Mouse (Mus musculus): Measurements from ENCODE around the gene Mov10. TPM values are rescaled to one million over a fixed set of nuclear protein-coding genes. Genes with fewer than 3 reads are reported as not detected.
"Not testable (repeated sequence)": the region's sequence is repeated elsewhere in the genome, so short reads cannot be mapped to it uniquely, and the experiment has no call there.

Mov10 gene
- polyA plus RNA-seq (2014; fragmentation: Nextera tagmentation; extraction: Ambion mirVana) = 4.7 and 4.9 TPM in 2 replicates

GRCm38 (mm10) chr3:104817991-104818748 lies at the start of gene Mov10:
TSS of gene Mov10 (minus strand) at chr3:104818563.
- under 1% methylated on average over 40 of the region's 40 CpGs for WGBS
- no peaks in the 10 kb centered on the region for H3K9me3 ChIP-seq (replicated peaks; ENCODE audit: control insufficient read depth, low read length)
- ATAC-seq (peak; percentile 77), DNase-seq (ENCODE audit: low spot score) (peak; percentile 65)
- H3K4me2 ChIP-seq (ENCODE audit: low read length) = peak within 1 kb of the TSS; percentile 99
- no peaks in the 10 kb centered on the region for H3K27me3 ChIP-seq (replicated peaks; ENCODE audit: control insufficient read depth, insufficient read depth, low read length)
- peak within 1 kb of the TSS; percentile 33; the same call in 1 of the 2 replicates for H3K27ac ChIP-seq (ENCODE audit: low read depth, low read length)
- H3K9ac ChIP-seq (ENCODE audit: low read length) = peak within 1 kb of the TSS; percentile 84
- peaks cover 10% of the 10 kb centered on the region for H3K4me1 ChIP-seq (ENCODE audit: control insufficient read depth, insufficient read depth, low read length)
- peaks cover 10% of the 10 kb centered on the region; the same call in 1 of the 2 replicates for H3K36me3 ChIP-seq (ENCODE audit: control insufficient read depth, insufficient read depth, low read length)
- peak within 1 kb of the TSS; percentile 72 for H3K4me3 ChIP-seq (ENCODE audit: low read depth, low read length)

GRCm38 (mm10) chr3:104866674-104867073 lies 48.3 kb upstream of the Mov10 start:
- H3K9ac ChIP-seq (ENCODE audit: low read length); H3K27ac ChIP-seq (ENCODE audit: low read depth, low read length); H3K4me3 ChIP-seq (ENCODE audit: low read depth, low read length); ATAC-seq; DNase-seq (ENCODE audit: low spot score); H3K9me3 ChIP-seq (replicated peaks; ENCODE audit: control insufficient read depth, low read length); H3K27me3 ChIP-seq (replicated peaks; ENCODE audit: control insufficient read depth, insufficient read depth, low read length): not testable (repeated sequence)
- peaks cover 22% of the 10 kb centered on the region for H3K36me3 ChIP-seq (ENCODE audit: control insufficient read depth, insufficient read depth, low read length)
- H3K4me2 ChIP-seq (ENCODE audit: low read length) = peak overlapping the region; percentile 72
- H3K4me1 ChIP-seq (ENCODE audit: control insufficient read depth, insufficient read depth, low read length) = peaks cover 18% of the 10 kb centered on the region

GRCm38 (mm10) chr3:104865341-104865788 lies 47.0 kb upstream of the Mov10 start:
- ATAC-seq (peak; percentile 8), DNase-seq (ENCODE audit: low spot score) (no peak)
- H3K4me2 ChIP-seq (ENCODE audit: low read length) = peak overlapping the region; percentile 72
- peaks cover 18% of the 10 kb centered on the region for H3K4me1 ChIP-seq (ENCODE audit: control insufficient read depth, insufficient read depth, low read length)
- H3K9me3 ChIP-seq (replicated peaks; ENCODE audit: control insufficient read depth, low read length) = no peaks in the 10 kb centered on the region
- H3K4me3 ChIP-seq (ENCODE audit: low read depth, low read length) = peak overlapping the region; percentile 98
- under 1% methylated on average over 12 of the region's 12 CpGs for WGBS
- H3K9ac ChIP-seq (ENCODE audit: low read length) = peak overlapping the region; percentile 96
- peak overlapping the region; percentile 94 for H3K27ac ChIP-seq (ENCODE audit: low read depth, low read length)
- peaks cover 10% of the 10 kb centered on the region; the same call in 1 of the 2 replicates for H3K36me3 ChIP-seq (ENCODE audit: control insufficient read depth, insufficient read depth, low read length)
- no peaks in the 10 kb centered on the region for H3K27me3 ChIP-seq (replicated peaks; ENCODE audit: control insufficient read depth, insufficient read depth, low read length)

- peak overlapping the region; percentile 72 for H3K4me2 ChIP-seq (ENCODE audit: low read length)
These were observed 46.4 kb upstream of the Mov10 start for GRCm38 (mm10) chr3:104864651-104865340.

GRCm38 (mm10) chr3:104863786-104864650 lies 45.7 kb upstream of the Mov10 start, which contains the start of the genes St7l and Capza1:
TSS of gene St7l (plus strand) at chr3:104864005.
TSS of gene Capza1 (minus strand) at chr3:104864505.
- Histone ChIP-seq H3K27me3 (replicated peaks; ENCODE audit: control insufficient read depth, insufficient read depth, low read length) (no peaks in the 10 kb centered on the region), H3K4me3 (ENCODE audit: low read depth, low read length) (peak within 1 kb of the TSS; percentile 98), H3K9ac (ENCODE audit: low read length) (peak within 1 kb of the TSS; percentile 96), H3K4me1 (ENCODE audit: control insufficient read depth, insufficient read depth, low read length) (peaks cover 18% of the 10 kb centered on the region), H3K27ac (ENCODE audit: low read depth, low read length) (peak within 1 kb of the TSS; percentile 94), H3K36me3 (ENCODE audit: control insufficient read depth, insufficient read depth, low read length) (peaks cover 6% of the 10 kb centered on the region; the same call in 1 of the 2 replicates), H3K4me2 (ENCODE audit: low read length) (peak within 1 kb of the TSS; percentile 72), H3K9me3 (replicated peaks; ENCODE audit: control insufficient read depth, low read length) (no peaks in the 10 kb centered on the region)
- under 1% methylated on average over 43 of the region's 43 CpGs for WGBS
- DNase-seq (ENCODE audit: low spot score) = peak; percentile 92
- peak; percentile 97 for ATAC-seq

More at GRCm38 (mm10) chr3:104864651-104865340, 46.4 kb upstream of the Mov10 start:
- H3K27ac ChIP-seq (ENCODE audit: low read depth, low read length) = peak overlapping the region; percentile 94
- peaks cover 18% of the 10 kb centered on the region for H3K4me1 ChIP-seq (ENCODE audit: control insufficient read depth, insufficient read depth, low read length)
- H3K4me3 ChIP-seq (ENCODE audit: low read depth, low read length) = peak overlapping the region; percentile 98
- under 1% methylated on average over 48 of the region's 48 CpGs for whole genome bisulfite sequencing
- peak; percentile 91 for DNase-seq (ENCODE audit: low spot score)
- no peaks in the 10 kb centered on the region for H3K9me3 ChIP-seq (replicated peaks; ENCODE audit: control insufficient read depth, low read length)
- H3K27me3 ChIP-seq (replicated peaks; ENCODE audit: control insufficient read depth, insufficient read depth, low read length) = no peaks in the 10 kb centered on the region
- peak overlapping the region; percentile 96 for H3K9ac ChIP-seq (ENCODE audit: low read length)
- ATAC-seq = peak; percentile 94
- peaks cover 9% of the 10 kb centered on the region; the same call in 1 of the 2 replicates for H3K36me3 ChIP-seq (ENCODE audit: control insufficient read depth, insufficient read depth, low read length)

- ATAC-seq = no peak
- no peaks in the 10 kb centered on the region for H3K9me3 ChIP-seq (replicated peaks; ENCODE audit: control insufficient read depth, low read length)
- no peaks in the 10 kb centered on the region for H3K36me3 ChIP-seq (ENCODE audit: control insufficient read depth, insufficient read depth, low read length)
- H3K4me3 ChIP-seq (ENCODE audit: low read depth, low read length) = no peak overlapping the region
- 100% methylated on average over 1 of the region's 1 CpGs for WGBS
- no peaks in the 10 kb centered on the region for H3K27me3 ChIP-seq (replicated peaks; ENCODE audit: control insufficient read depth, insufficient read depth, low read length)
- H3K4me2 ChIP-seq (ENCODE audit: low read length) = no peak overlapping the region
- H3K9ac ChIP-seq (ENCODE audit: low read length) = no peak overlapping the region
- no peak overlapping the region for H3K27ac ChIP-seq (ENCODE audit: low read depth, low read length)
- H3K4me1 ChIP-seq (ENCODE audit: control insufficient read depth, insufficient read depth, low read length) = peaks cover 7% of the 10 kb centered on the region
- no peak for DNase-seq (ENCODE audit: low spot score)
These were observed 40.2 kb upstream of the Mov10 start for GRCm38 (mm10) chr3:104858560-104858959.

- WGBS = 83% methylated on average over 1 of the region's 1 CpGs
These were observed 37.7 kb upstream of the Mov10 start for GRCm38 (mm10) chr3:104856106-104856505.

GRCm38 (mm10) chr3:104854866-104855265 lies 36.5 kb upstream of the Mov10 start:
- H3K4me1 ChIP-seq (ENCODE audit: control insufficient read depth, insufficient read depth, low read length) = no peaks in the 10 kb centered on the region
- ATAC-seq (no peak), DNase-seq (ENCODE audit: low spot score) (no peak)
- no peaks in the 10 kb centered on the region for H3K27me3 ChIP-seq (replicated peaks; ENCODE audit: control insufficient read depth, insufficient read depth, low read length)
- no peak overlapping the region for H3K9ac ChIP-seq (ENCODE audit: low read length)
- no peaks in the 10 kb centered on the region for H3K9me3 ChIP-seq (replicated peaks; ENCODE audit: control insufficient read depth, low read length)
- no peak overlapping the region for H3K4me2 ChIP-seq (ENCODE audit: low read length)
- H3K4me3 ChIP-seq (ENCODE audit: low read depth, low read length) = no peak overlapping the region
- no peaks in the 10 kb centered on the region for H3K36me3 ChIP-seq (ENCODE audit: control insufficient read depth, insufficient read depth, low read length)
- H3K27ac ChIP-seq (ENCODE audit: low read depth, low read length) = no peak overlapping the region

More at GRCm38 (mm10) chr3:104856106-104856505, 37.7 kb upstream of the Mov10 start:
- Histone ChIP-seq H3K4me2 (ENCODE audit: low read length) (no peak overlapping the region), H3K27ac (ENCODE audit: low read depth, low read length) (no peak overlapping the region), H3K4me1 (ENCODE audit: control insufficient read depth, insufficient read depth, low read length) (no peaks in the 10 kb centered on the region), H3K4me3 (ENCODE audit: low read depth, low read length) (no peak overlapping the region), H3K9ac (ENCODE audit: low read length) (no peak overlapping the region), H3K27me3 (replicated peaks; ENCODE audit: control insufficient read depth, insufficient read depth, low read length) (no peaks in the 10 kb centered on the region), H3K9me3 (replicated peaks; ENCODE audit: control insufficient read depth, low read length) (no peaks in the 10 kb centered on the region), H3K36me3 (ENCODE audit: control insufficient read depth, insufficient read depth, low read length) (no peaks in the 10 kb centered on the region)
- ATAC-seq (no peak), DNase-seq (ENCODE audit: low spot score) (no peak)

All from forebrain, embryonic 14.5 days (tissue).